Mouse (Mus musculus): Measurements from ENCODE around the gene Aldh1a3. TPM values are rescaled to one million over a fixed set of nuclear protein-coding genes. Genes with fewer than 3 reads are reported as not detected.

Aldh1a3 gene
- polyA plus RNA-seq, 1 experiment from 2014 or later: 1.7 TPM

DNA sequence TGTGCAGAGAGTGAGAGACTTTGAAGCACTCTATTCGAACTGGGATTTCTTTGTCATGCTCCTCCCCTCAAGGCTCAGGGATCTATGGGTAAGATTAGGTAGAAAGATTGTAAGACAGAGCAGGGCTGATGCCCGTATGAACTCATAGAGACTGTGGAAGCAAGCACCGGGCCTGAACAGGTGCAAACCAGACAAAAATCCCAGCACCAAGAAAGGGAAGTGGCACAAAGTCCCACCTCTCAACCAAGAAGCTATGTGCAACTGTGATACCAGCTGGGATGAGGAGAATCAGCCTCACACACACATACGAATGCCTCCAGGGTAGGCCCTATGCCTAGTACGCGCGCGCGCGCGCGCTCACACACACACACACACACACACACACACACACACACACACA is 41.5 kb downstream of the Aldh1a3 start:
- H3K27me3 ChIP-seq (ENCODE audit: control insufficient read depth, insufficient read depth, low read depth, low read length): no peaks in the 10 kb centered on the region
- no peak overlapping the region for H3K27ac ChIP-seq (ENCODE audit: low read length)
- H3K4me2 ChIP-seq (ENCODE audit: low read depth, low read length): no peak overlapping the region
- no peak overlapping the region for H3K4me3 ChIP-seq (ENCODE audit: low read length)
- WGBS: 91% methylated on average over 12 of the region's 12 CpGs
- H3K36me3 ChIP-seq (ENCODE audit: control insufficient read depth, insufficient read depth, low read length): no peaks in the 10 kb centered on the region
- no peaks in the 10 kb centered on the region for H3K9me3 ChIP-seq (ENCODE audit: control insufficient read depth, low read length)
- H3K9ac ChIP-seq (ENCODE audit: low read length): no peak overlapping the region
- no peak for ATAC-seq (ENCODE audit: low read depth)
- peaks cover 24% of the 10 kb centered on the region for H3K4me1 ChIP-seq (replicated peaks; ENCODE audit: control insufficient read depth, insufficient read depth, low read length)

DNA sequence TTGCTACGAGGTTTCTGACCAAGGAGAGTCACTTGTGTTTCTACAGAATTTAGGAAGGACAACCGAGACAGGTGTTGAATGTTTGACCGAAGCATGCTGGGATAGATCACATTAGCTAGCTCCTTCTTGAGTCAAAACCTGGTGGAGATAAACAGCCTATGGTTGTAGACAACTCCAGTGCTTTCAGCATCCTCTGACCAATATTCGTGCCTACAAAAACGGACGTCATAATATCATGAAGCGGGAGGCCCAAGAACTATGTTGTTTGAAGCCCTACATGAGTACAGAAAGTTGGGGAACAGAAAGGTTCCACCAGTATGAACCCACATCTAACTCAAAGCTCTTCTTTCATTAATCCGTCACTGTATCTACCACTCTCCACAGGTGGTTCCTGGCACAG is 42.4 kb downstream of the Aldh1a3 start:
- Histone ChIP-seq H3K9me3 (ENCODE audit: control insufficient read depth, low read length) (no peaks in the 10 kb centered on the region), H3K4me3 (ENCODE audit: low read length) (no peak overlapping the region), H3K27ac (ENCODE audit: low read length) (no peak overlapping the region), H3K4me2 (ENCODE audit: low read depth, low read length) (no peak overlapping the region), H3K4me1 (replicated peaks; ENCODE audit: control insufficient read depth, insufficient read depth, low read length) (peaks cover 24% of the 10 kb centered on the region), H3K36me3 (ENCODE audit: control insufficient read depth, insufficient read depth, low read length) (peaks cover 4% of the 10 kb centered on the region; the same call in 1 of the 2 replicates), H3K9ac (ENCODE audit: low read length) (no peak overlapping the region), H3K27me3 (ENCODE audit: control insufficient read depth, insufficient read depth, low read depth, low read length) (no peaks in the 10 kb centered on the region)
- 78% methylated on average over 8 of the region's 8 CpGs for WGBS
- no peak for ATAC-seq (ENCODE audit: low read depth)

DNA sequence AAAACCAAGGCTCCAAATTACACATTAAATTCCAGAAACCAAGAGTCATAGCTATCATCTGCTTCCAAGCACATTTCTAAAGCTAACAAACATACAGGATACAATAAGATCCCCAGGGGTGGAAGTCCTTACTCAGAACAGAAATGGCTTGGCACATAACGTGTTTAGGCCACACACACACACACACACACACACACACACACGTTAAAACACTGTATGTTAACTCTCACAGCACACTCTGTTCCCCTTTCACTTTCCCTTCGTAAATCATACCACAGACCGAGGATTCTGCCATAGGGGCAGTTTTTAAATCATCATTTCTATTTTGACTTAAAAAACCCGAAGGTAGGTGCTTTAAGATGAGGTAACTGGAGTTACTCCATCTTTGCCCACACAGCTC is 43.1 kb downstream of the Aldh1a3 start:
- Histone ChIP-seq H3K4me3 (ENCODE audit: low read length) (no peak overlapping the region), H3K9ac (ENCODE audit: low read length) (peak overlapping the region; percentile 2; the same call in 1 of the 2 replicates), H3K4me2 (ENCODE audit: low read depth, low read length) (0 out of 2 replicates have a peak overlapping the region, but pooled peaks have one; percentile 2), H3K27me3 (ENCODE audit: control insufficient read depth, insufficient read depth, low read depth, low read length) (no peaks in the 10 kb centered on the region), H3K27ac (ENCODE audit: low read length) (peak overlapping the region; percentile 36), H3K4me1 (replicated peaks; ENCODE audit: control insufficient read depth, insufficient read depth, low read length) (peaks cover 24% of the 10 kb centered on the region), H3K9me3 (ENCODE audit: control insufficient read depth, low read length) (no peaks in the 10 kb centered on the region), H3K36me3 (ENCODE audit: control insufficient read depth, insufficient read depth, low read length) (peaks cover 4% of the 10 kb centered on the region; the same call in 1 of the 2 replicates)
- no peak for ATAC-seq (ENCODE audit: low read depth)
- WGBS: 35% methylated on average over 5 of the region's 5 CpGs

DNA sequence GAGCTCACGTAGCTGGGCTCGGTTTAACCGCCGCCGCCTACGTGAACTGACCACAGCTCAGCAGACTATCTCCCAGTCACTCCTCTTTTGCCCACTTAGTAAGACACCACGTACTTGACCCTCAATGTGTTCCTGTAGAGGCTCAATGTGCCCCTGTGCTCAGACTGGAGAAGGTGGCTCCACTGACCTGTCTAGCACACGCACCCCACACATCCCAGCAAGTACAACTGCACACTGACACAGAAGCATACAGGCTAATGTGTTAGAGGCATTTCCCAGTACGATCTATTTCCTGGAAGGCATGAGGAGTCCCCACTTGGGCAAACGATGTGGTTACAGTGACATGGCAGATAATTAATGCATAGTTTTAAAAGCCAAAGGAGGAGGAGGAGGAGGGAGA is 50.8 kb downstream of the Aldh1a3 start:
- Histone ChIP-seq H3K27me3 (ENCODE audit: control insufficient read depth, insufficient read depth, low read depth, low read length) (no peaks in the 10 kb centered on the region), H3K4me2 (ENCODE audit: low read depth, low read length) (peak overlapping the region; percentile 35), H3K9ac (ENCODE audit: low read length) (peak overlapping the region; percentile 21; the same call in 1 of the 2 replicates), H3K4me1 (replicated peaks; ENCODE audit: control insufficient read depth, insufficient read depth, low read length) (peaks cover 7% of the 10 kb centered on the region), H3K4me3 (ENCODE audit: low read length) (peak overlapping the region; percentile 13), H3K36me3 (ENCODE audit: control insufficient read depth, insufficient read depth, low read length) (peaks cover 4% of the 10 kb centered on the region; the same call in 1 of the 2 replicates), H3K27ac (ENCODE audit: low read length) (peak overlapping the region; percentile 91), H3K9me3 (ENCODE audit: control insufficient read depth, low read length) (no peaks in the 10 kb centered on the region)
- 55% methylated on average over 10 of the region's 10 CpGs for WGBS
- ATAC-seq (ENCODE audit: low read depth): peak; percentile 55

DNA sequence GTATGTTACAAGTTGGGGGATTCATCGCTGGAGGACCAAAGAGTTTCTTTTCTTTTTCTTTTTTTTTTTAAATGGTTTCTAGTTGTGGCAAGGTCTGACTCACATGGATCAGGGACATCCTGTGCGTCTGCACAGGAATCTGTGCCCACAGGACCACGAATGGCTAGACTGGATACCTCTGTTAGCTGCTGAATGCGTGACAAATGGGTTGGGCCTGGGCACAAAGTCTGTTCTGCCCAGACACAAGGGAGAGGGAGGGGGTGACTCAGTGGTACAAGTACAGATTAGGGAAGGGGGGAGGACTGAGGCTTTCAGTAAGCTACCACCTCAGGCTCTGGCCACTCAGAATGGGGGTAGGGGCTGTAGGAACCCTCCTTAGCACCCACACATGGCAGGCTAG is 51.6 kb downstream of the Aldh1a3 start:
- Histone ChIP-seq H3K9ac (ENCODE audit: low read length) (peak overlapping the region; percentile 21), H3K4me1 (replicated peaks; ENCODE audit: control insufficient read depth, insufficient read depth, low read length) (peaks cover 7% of the 10 kb centered on the region), H3K4me3 (ENCODE audit: low read length) (no peak overlapping the region), H3K27ac (ENCODE audit: low read length) (peak overlapping the region; percentile 91), H3K36me3 (ENCODE audit: control insufficient read depth, insufficient read depth, low read length) (peaks cover 4% of the 10 kb centered on the region; the same call in 1 of the 2 replicates), H3K9me3 (ENCODE audit: control insufficient read depth, low read length) (no peaks in the 10 kb centered on the region), H3K27me3 (ENCODE audit: control insufficient read depth, insufficient read depth, low read depth, low read length) (no peaks in the 10 kb centered on the region), H3K4me2 (ENCODE audit: low read depth, low read length) (peak overlapping the region; percentile 35)
- no peak for ATAC-seq (ENCODE audit: low read depth)
- whole genome bisulfite sequencing: 84% methylated on average over 4 of the region's 4 CpGs

DNA sequence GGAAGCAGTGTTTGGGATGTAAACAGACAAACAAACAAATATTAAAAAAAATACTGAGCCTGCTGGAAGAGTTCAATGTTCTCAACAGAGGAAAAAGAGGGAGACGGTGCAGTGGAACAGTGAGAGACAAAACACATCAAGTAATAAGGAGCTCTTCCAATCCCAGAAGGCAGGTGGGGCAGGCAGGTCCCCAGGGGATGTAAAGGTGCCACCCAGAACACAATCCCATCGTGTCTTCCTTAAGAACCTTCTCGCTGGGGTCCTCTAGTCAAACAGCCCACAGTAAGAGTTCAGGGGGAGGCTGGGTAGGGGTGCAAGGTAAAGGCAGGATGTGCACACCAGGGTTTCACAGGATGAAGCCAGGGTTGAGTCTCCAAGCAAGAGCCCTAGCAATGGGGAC is 53.9 kb downstream of the Aldh1a3 start:
- H3K4me1 ChIP-seq (replicated peaks; ENCODE audit: control insufficient read depth, insufficient read depth, low read length): peaks cover 18% of the 10 kb centered on the region
- 85% methylated on average over 3 of the region's 3 CpGs for WGBS
- H3K4me2 ChIP-seq (ENCODE audit: low read depth, low read length): no peak overlapping the region
- H3K9me3 ChIP-seq (ENCODE audit: control insufficient read depth, low read length): no peaks in the 10 kb centered on the region
- no peak overlapping the region for H3K9ac ChIP-seq (ENCODE audit: low read length)
- no peak overlapping the region for H3K4me3 ChIP-seq (ENCODE audit: low read length)
- no peaks in the 10 kb centered on the region for H3K36me3 ChIP-seq (ENCODE audit: control insufficient read depth, insufficient read depth, low read length)
- no peak overlapping the region for H3K27ac ChIP-seq (ENCODE audit: low read length)
- no peak for ATAC-seq (ENCODE audit: low read depth)
- no peaks in the 10 kb centered on the region for H3K27me3 ChIP-seq (ENCODE audit: control insufficient read depth, insufficient read depth, low read depth, low read length)

DNA sequence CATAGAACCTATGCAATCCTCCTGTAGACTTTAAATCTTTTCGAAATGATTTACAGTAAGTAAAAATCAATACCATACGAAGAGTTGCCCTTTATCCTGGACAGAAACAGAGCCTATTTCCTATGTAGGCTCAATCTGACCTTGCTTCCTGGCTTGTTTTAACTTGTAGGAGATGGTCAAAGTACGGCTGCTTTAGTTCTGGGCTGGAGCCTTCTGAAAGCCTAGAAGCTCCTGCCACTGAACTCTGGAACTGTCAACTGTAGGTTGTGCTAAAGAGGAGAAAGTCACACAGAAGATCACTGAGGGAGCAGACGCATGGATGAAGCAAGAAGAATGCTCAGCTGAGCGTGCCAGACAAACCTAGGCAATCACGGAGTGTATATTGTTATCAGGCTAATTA is 56.3 kb downstream of the Aldh1a3 start:
- H3K4me1 ChIP-seq (replicated peaks; ENCODE audit: control insufficient read depth, insufficient read depth, low read length): peaks cover 15% of the 10 kb centered on the region
- no peaks in the 10 kb centered on the region for H3K27me3 ChIP-seq (ENCODE audit: control insufficient read depth, insufficient read depth, low read depth, low read length)
- ATAC-seq (ENCODE audit: low read depth): no peak
- no peaks in the 10 kb centered on the region for H3K36me3 ChIP-seq (ENCODE audit: control insufficient read depth, insufficient read depth, low read length)
- H3K9ac ChIP-seq (ENCODE audit: low read length): no peak overlapping the region
- H3K4me3 ChIP-seq (ENCODE audit: low read length): no peak overlapping the region
- H3K27ac ChIP-seq (ENCODE audit: low read length): no peak overlapping the region
- H3K4me2 ChIP-seq (ENCODE audit: low read depth, low read length): no peak overlapping the region
- H3K9me3 ChIP-seq (ENCODE audit: control insufficient read depth, low read length): no peaks in the 10 kb centered on the region
- 85% methylated on average over 6 of the region's 6 CpGs for WGBS

DNA sequence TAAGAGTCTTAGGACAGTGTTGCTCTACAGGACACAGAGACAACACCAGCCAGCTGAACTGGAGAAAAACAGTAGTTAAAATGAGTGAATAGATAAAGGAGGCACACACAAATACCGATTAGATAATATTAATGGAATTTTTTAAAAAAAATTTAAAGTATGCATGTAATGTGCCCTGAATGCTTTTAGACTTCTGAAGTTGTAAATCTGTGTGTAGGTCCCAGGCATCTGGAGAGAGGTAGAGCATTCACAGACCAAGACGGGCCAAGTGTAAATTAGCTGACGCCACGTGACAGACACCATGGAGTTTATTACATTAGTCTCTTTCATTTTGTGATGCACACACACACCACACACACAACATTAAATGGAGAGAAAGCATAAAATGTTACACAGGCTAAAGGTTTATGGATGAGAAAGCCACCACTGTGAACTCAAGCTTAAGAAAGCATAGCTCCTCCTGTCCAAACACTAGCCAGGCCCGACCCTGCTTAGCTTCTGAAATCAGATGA is 57.3 kb downstream of the Aldh1a3 start:
- no peaks in the 10 kb centered on the region for H3K27me3 ChIP-seq (ENCODE audit: control insufficient read depth, insufficient read depth, low read depth, low read length)
- no peaks in the 10 kb centered on the region for H3K36me3 ChIP-seq (ENCODE audit: control insufficient read depth, insufficient read depth, low read length)
- no peak overlapping the region for H3K4me3 ChIP-seq (ENCODE audit: low read length)
- no peak for ATAC-seq (ENCODE audit: low read depth)
- H3K27ac ChIP-seq (ENCODE audit: low read length): peak overlapping the region; percentile 70
- no peak overlapping the region for H3K9ac ChIP-seq (ENCODE audit: low read length)
- 51% methylated on average over 5 of the region's 5 CpGs for WGBS
- no peaks in the 10 kb centered on the region for H3K9me3 ChIP-seq (ENCODE audit: control insufficient read depth, low read length)
- peaks cover 19% of the 10 kb centered on the region for H3K4me1 ChIP-seq (replicated peaks; ENCODE audit: control insufficient read depth, insufficient read depth, low read length)
- no peak overlapping the region for H3K4me2 ChIP-seq (ENCODE audit: low read depth, low read length)

DNA sequence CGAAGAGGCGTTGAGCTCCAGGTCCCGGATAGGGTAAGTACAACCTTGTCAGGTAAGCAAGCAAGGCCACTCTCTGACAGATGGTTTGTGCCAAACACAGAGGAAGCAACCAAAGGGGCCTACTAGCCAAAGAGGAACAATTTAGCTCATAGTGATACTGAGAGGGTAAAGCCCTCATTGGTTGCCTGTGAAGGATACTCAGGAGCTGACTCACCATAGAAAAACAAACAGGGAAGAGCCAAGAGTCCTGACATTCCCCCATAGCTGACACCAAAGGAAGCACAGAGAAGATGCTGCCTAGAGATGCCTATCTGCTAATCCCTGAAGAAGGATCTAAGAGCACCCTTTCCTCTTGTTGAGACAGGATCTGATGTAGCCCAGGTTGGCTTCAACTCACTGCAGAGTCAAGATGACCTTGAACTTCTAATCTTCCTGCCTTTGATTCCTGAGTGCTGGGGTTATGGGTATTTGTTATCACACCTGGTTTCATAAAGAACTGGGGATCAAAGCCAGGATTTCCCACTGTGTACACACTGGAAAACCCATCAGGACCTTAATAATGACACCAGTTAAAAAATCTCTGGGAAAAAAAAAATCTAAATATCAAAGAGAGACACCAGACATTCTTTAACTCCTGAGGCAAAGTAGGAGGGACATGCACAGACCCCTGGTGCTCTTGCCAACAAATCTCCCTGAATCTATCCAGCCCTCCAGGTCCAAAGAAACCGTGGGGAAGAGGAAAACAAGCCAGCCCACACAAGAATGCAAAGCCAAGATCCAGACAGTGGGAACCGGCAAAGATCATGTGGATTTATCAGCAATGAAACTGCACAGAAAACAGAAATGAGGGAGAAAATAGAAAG is 58.0 kb downstream of the Aldh1a3 start:
- Histone ChIP-seq H3K4me1 (replicated peaks; ENCODE audit: control insufficient read depth, insufficient read depth, low read length) (peaks cover 19% of the 10 kb centered on the region), H3K4me2 (ENCODE audit: low read depth, low read length) (no peak overlapping the region), H3K36me3 (ENCODE audit: control insufficient read depth, insufficient read depth, low read length) (no peaks in the 10 kb centered on the region), H3K9me3 (ENCODE audit: control insufficient read depth, low read length) (no peaks in the 10 kb centered on the region), H3K4me3 (ENCODE audit: low read length) (no peak overlapping the region), H3K27me3 (ENCODE audit: control insufficient read depth, insufficient read depth, low read depth, low read length) (no peaks in the 10 kb centered on the region), H3K9ac (ENCODE audit: low read length) (no peak overlapping the region), H3K27ac (ENCODE audit: low read length) (peak overlapping the region; percentile 67)
- ATAC-seq (ENCODE audit: low read depth): no peak
- WGBS: 58% methylated on average over 5 of the region's 5 CpGs

Measured in lung, embryonic 16.5 days (tissue).